ENCODE assay signal across 23 mouse cellular contexts in genomic region chr3:140619885-140620284, GRCm38 (mm10).
DNase-seq lines count a peak whose midpoint lies in the region; ATAC-seq and TF ChIP-seq lines count a peak whose summit lies in the region.
"Had no signal": no experiment of that assay in that cellular context is flagged by ENCODE, and none has a peak within 500 bp of the region (broad histone marks: within the 10 kb centered on the region; RNA-seq: fewer than 3 reads in every experiment).

No protein-coding gene starts in this region.

- H3K4me2 ChIP-seq in forebrain, embryonic 13.5 days, result no peak overlapping the region
- H3K4me2 ChIP-seq in forebrain, embryonic 11.5 days (ENCODE audit: low read depth, low read length, severe bottlenecking), result no peak overlapping the region
- no peak overlapping the region for H3K4me2 ChIP-seq in forebrain, embryonic 16.5 days (ENCODE audit: low read length)
- no peak overlapping the region for H3K4me2 ChIP-seq in forebrain, embryonic 15.5 days (replicated peaks)
- H3K4me2 ChIP-seq: embryonic facial prominence, embryonic 12.5 days had no signal

- no peak overlapping the region for H3K4me3 ChIP-seq in forebrain, embryonic 13.5 days
- H3K4me3 ChIP-seq in forebrain, embryonic 11.5 days (ENCODE audit: low read depth, low read length), result no peak overlapping the region
- H3K4me3 ChIP-seq in forebrain, embryonic 16.5 days (replicated peaks; ENCODE audit: low read length), result no peak overlapping the region
- H3K4me3 ChIP-seq in forebrain, embryonic 15.5 days, result no peak overlapping the region
- H3K4me3 ChIP-seq in heart, adult 2 months, result no peak overlapping the region
- H3K4me3 ChIP-seq: embryonic facial prominence, embryonic 10.5 days; embryonic facial prominence, embryonic 12.5 days had no signal

- no peaks in the 10 kb centered on the region for H3K27me3 ChIP-seq in forebrain, embryonic 13.5 days
- H3K27me3 ChIP-seq in forebrain, embryonic 11.5 days (ENCODE audit: control insufficient read depth, insufficient read depth, low read length), result no peaks in the 10 kb centered on the region
- no peaks in the 10 kb centered on the region for H3K27me3 ChIP-seq in forebrain, embryonic 16.5 days (replicated peaks; ENCODE audit: control insufficient read depth, insufficient read depth, low read length)
- no peaks in the 10 kb centered on the region for H3K27me3 ChIP-seq in forebrain, embryonic 15.5 days
- no peaks in the 10 kb centered on the region for H3K27me3 ChIP-seq in heart, adult 2 months (ENCODE audit: control insufficient read depth, insufficient read depth, low read length)
- H3K27me3 ChIP-seq: CH12.LX; embryonic facial prominence, embryonic 12.5 days; Patski had no signal

- WGBS in forebrain, embryonic 13.5 days, result 82% methylated on average over 3 of the region's 3 CpGs
- WGBS in forebrain, embryonic 11.5 days, result 85% methylated on average over 3 of the region's 3 CpGs
- 67% methylated on average over 3 of the region's 3 CpGs for WGBS in forebrain, embryonic 16.5 days
- WGBS in forebrain, embryonic 15.5 days, result 66% methylated on average over 3 of the region's 3 CpGs
- WGBS in heart, adult 2 months, result 73% methylated on average over 3 of the region's 3 CpGs

- no peaks in the 10 kb centered on the region for H3K4me1 ChIP-seq in forebrain, embryonic 13.5 days
- H3K4me1 ChIP-seq in forebrain, embryonic 11.5 days (replicated peaks; ENCODE audit: control insufficient read depth, insufficient read depth, low read length), result no peaks in the 10 kb centered on the region
- no peaks in the 10 kb centered on the region for H3K4me1 ChIP-seq in forebrain, embryonic 16.5 days (replicated peaks; ENCODE audit: control insufficient read depth, insufficient read depth, low read length)
- H3K4me1 ChIP-seq in forebrain, embryonic 15.5 days, result no peaks in the 10 kb centered on the region
- H3K4me1 ChIP-seq in heart, adult 2 months (ENCODE audit: control insufficient read depth, insufficient read depth, low read length), result no peaks in the 10 kb centered on the region
- H3K4me1 ChIP-seq: embryonic facial prominence, embryonic 10.5 days; embryonic facial prominence, embryonic 12.5 days had no signal

- no peaks in the 10 kb centered on the region for H3K36me3 ChIP-seq in forebrain, embryonic 13.5 days (ENCODE audit: poor library complexity, severe bottlenecking)
- no peaks in the 10 kb centered on the region for H3K36me3 ChIP-seq in forebrain, embryonic 11.5 days (ENCODE audit: control insufficient read depth, insufficient read depth, low read length)
- no peaks in the 10 kb centered on the region for H3K36me3 ChIP-seq in forebrain, embryonic 16.5 days (ENCODE audit: control insufficient read depth, insufficient read depth)
- no peaks in the 10 kb centered on the region for H3K36me3 ChIP-seq in forebrain, embryonic 15.5 days
- H3K36me3 ChIP-seq in heart, adult 2 months (ENCODE audit: control insufficient read depth, insufficient read depth, low read length), result no peaks in the 10 kb centered on the region
- H3K36me3 ChIP-seq: embryonic facial prominence, embryonic 10.5 days; embryonic facial prominence, embryonic 12.5 days; G1E had no signal

- TF ChIP-seq CTCF in heart, adult 2 months (IDR thresholded peaks at IDR 0.05), result no peak

- H3K9ac ChIP-seq in forebrain, embryonic 13.5 days, result no peak overlapping the region
- H3K9ac ChIP-seq in forebrain, embryonic 11.5 days (ENCODE audit: low read length), result no peak overlapping the region
- no peak overlapping the region for H3K9ac ChIP-seq in forebrain, embryonic 16.5 days (replicated peaks; ENCODE audit: low read depth, low read length)
- H3K9ac ChIP-seq in forebrain, embryonic 15.5 days (replicated peaks), result no peak overlapping the region
- no peak overlapping the region for H3K9ac ChIP-seq in heart, adult 2 months (ENCODE audit: low read depth, low read length)
- H3K9ac ChIP-seq: embryonic facial prominence, embryonic 12.5 days had no signal

- TF ChIP-seq POLR2A in heart, adult 2 months (IDR thresholded peaks at IDR 0.05; ENCODE audit: insufficient read depth, low read depth, low read length), result no peak

- no peak for TF ChIP-seq EP300 in heart, adult 2 months (IDR thresholded peaks at IDR 0.05; ENCODE audit: insufficient read depth, low read depth, low read length)

- no peaks in the 10 kb centered on the region for H3K79me2 ChIP-seq in heart, adult 2 months (replicated peaks; ENCODE audit: control insufficient read depth, insufficient read depth, low read length)

- intact Hi-C loops in heart, adult 2 months (cut with DNase I), result no loop called here

- DNase-seq in forebrain, embryonic 11.5 days (ENCODE audit: low spot score), result no peak
- DNase-seq in frontal cortex, adult 2 months (ENCODE audit: extremely low spot score in 1 of 2, low spot score in 1 of 2), result no peak
- no peak for DNase-seq in heart, adult 2 months
- DNase-seq: adrenal gland, adult 8-10 months; adrenal gland, postnatal 14 days; adrenal gland, postnatal 36 days; B cell, adult 2 months; cerebellum, adult 11-12 months; cerebellum, adult 2 months; cerebellum, adult 9-10 months; cerebellum, postnatal 10 days; cerebellum, postnatal 25 days had no signal

- no peak overlapping the region for H3K27ac ChIP-seq in forebrain, embryonic 13.5 days
- no peak overlapping the region for H3K27ac ChIP-seq in forebrain, embryonic 11.5 days (ENCODE audit: low read depth, low read length)
- H3K27ac ChIP-seq in forebrain, embryonic 16.5 days (ENCODE audit: low read length), result no peak overlapping the region
- H3K27ac ChIP-seq in forebrain, embryonic 15.5 days (replicated peaks), result no peak overlapping the region
- H3K27ac ChIP-seq in heart, adult 2 months, result no peak overlapping the region
- H3K27ac ChIP-seq: embryonic facial prominence, embryonic 10.5 days; embryonic facial prominence, embryonic 12.5 days had no signal

- no peaks in the 10 kb centered on the region for H3K9me3 ChIP-seq in forebrain, embryonic 13.5 days (replicated peaks)
- H3K9me3 ChIP-seq in forebrain, embryonic 11.5 days (ENCODE audit: control insufficient read depth, low read length), result no peaks in the 10 kb centered on the region
- H3K9me3 ChIP-seq in forebrain, embryonic 16.5 days (ENCODE audit: control insufficient read depth, low read length), result no peaks in the 10 kb centered on the region
- H3K9me3 ChIP-seq in forebrain, embryonic 15.5 days, result no peaks in the 10 kb centered on the region
- H3K9me3 ChIP-seq: embryonic facial prominence, embryonic 10.5 days; embryonic facial prominence, embryonic 12.5 days; G1E had no signal

- ATAC-seq in forebrain, embryonic 13.5 days, result peak; percentile 65; the same call in 1 of the 2 replicates
- no peak for ATAC-seq in forebrain, embryonic 11.5 days (replicated peaks; ENCODE audit: low FRiP score)
- ATAC-seq in forebrain, embryonic 16.5 days, result peak; percentile 54; the same call in 1 of the 2 replicates
- no peak for ATAC-seq in forebrain, embryonic 15.5 days (replicated peaks)
- 0 out of 2 replicates have a peak, but pooled peaks have one; percentile 23 for ATAC-seq in frontal cortex, adult (ENCODE audit: low TSS enrichment)
- ATAC-seq: activated CD4-positive, CD25-positive, alpha-beta regulatory T cell, adult 4 months; CD4-positive, CD25-positive, alpha-beta regulatory T cell, adult 4 months; Patski had no signal

Comparison
In these comparisons a context has a peak if more than half of its experiments do, and no peak if none do; other contexts are left out.
1. ATAC-seq: peak in forebrain, embryonic 13.5 days (single experiment), forebrain, embryonic 16.5 days (single experiment) and frontal cortex, adult (single experiment); none in forebrain, embryonic 11.5 days (single experiment) and forebrain, embryonic 15.5 days (single experiment).